Mouse (Mus musculus): ENCODE data around the gene Fgfr1op.
"Not testable (repeated sequence)": the region's sequence is repeated elsewhere in the genome, so short reads cannot be mapped to it uniquely, and the experiment has no call there.

The Fgfr1op gene

DNA sequence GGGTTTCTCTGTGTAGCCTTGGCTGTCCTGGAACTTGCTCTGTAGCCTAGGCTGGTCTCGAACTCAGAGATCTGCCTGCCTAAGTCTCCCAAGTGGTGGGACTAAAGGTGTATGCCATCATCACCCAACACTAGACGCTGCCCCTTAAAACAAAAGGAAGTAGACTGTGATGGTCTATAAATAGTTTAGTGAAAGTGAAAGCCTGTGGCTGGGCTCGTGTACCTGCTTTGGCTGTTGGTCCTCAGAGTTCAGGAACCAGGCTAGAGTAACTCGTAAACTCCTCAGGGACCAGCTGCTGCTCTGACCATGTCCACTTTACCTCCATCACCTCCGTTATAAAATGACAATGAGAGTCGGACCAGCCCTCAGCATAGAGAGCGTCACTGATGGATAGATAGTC lies 5.0 kb downstream of the Fgfr1op start:
- no peak for DNase-seq (ENCODE audit: low spot score)

DNA sequence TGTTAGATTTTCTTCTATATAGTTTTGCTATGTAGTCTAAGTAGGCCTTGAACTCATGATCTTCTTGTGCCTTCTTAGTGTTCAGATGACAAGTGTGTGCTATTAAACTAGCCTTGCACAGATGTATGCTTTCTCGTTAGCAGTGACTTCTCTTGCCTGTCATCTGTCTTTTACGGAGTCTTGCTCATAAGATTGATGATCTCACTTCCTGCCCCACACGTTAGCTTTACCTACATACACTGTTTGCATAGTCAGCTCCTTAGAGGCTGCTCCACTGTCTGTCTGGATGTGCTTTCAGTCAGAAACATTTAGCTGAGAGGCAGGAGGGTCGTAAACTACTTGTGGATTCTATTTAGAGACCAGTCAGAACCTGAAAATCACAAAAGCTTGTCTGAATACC lies 5.8 kb downstream of the Fgfr1op start:
- DNase-seq (ENCODE audit: low spot score), result no peak

DNA sequence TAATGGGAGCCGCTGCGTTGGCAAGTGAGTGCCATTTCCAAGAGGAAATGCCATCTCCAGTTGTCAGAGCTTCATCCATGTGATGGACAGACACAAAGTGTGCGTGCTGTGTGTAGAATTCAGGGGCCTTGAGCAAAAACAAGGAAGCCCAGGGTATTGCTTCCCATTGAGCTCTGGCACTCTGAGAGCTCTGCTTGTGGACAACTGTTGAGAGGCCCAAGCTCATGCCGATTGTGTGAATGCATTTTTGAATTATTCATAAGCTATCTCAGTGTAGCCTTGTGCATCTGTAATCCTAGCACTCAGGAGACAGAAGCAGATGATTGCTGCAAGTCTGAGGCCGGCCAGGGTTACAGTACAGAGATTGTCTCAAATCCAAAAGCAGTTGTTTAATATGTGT lies 11.8 kb downstream of the Fgfr1op start:
- peak; percentile 10 for DNase-seq (ENCODE audit: low spot score)

DNA sequence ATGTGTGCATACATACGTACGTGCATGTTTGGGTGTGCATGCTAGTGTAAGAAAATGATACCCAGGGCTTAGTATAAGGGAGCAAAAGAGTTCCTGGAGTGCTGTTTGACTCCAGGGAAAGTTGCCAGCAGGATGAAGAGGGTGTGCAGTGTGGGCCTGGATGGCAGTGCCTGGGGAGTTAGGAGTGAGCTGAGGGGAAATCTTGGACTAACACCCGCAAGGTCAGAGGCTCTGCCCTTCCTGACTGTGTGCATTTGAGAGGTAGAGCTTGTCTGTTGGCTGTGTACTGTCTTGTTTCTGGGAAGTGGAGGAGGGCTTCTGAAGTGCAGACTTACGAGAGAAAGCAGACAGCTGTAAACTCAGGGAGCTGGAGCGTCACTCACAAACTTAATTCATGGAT lies 18.5 kb downstream of the Fgfr1op start:
- no peak for DNase-seq (ENCODE audit: low spot score)

DNA sequence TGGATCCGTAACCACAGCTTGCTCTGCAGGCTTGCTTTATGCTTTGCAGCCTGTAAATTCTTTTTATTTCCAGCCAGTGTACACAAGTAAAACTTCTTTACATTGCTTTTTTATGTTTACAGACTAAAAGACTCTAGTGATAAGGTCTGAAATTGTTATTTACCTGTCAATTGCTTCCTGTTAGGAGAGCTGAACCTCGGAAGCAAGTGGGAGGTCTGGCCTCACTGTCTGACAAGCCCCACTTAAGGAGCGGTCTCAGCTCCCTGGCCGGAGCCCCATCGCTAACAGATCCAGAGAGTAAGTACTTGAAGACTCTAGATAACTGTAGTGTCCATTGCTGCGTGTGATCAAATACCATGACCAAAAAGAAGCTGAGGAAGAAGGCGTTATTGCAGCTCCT lies 18.9 kb downstream of the Fgfr1op start:
- no peak for DNase-seq (ENCODE audit: low spot score)

DNA sequence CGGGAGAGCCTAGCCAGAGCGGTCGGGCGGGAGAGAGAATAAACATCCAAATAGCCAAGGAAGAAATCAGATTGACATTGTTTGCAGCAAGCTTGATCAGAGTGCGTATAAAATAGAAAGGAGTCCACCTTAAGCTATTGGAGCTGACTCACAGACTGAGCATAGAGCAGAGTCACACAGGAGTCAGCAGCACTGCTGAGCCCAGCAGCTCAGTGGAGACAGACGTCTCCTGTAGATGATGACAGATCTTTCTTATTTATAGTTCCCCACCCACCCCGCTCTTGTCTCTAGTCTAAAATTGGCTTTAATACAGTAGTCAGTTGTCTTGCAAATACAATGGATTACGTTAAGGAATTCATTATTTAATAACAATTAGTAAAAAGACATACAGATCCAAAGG lies 28.4 kb downstream of the Fgfr1op start:
- DNase-seq (ENCODE audit: low spot score), result no peak

DNA sequence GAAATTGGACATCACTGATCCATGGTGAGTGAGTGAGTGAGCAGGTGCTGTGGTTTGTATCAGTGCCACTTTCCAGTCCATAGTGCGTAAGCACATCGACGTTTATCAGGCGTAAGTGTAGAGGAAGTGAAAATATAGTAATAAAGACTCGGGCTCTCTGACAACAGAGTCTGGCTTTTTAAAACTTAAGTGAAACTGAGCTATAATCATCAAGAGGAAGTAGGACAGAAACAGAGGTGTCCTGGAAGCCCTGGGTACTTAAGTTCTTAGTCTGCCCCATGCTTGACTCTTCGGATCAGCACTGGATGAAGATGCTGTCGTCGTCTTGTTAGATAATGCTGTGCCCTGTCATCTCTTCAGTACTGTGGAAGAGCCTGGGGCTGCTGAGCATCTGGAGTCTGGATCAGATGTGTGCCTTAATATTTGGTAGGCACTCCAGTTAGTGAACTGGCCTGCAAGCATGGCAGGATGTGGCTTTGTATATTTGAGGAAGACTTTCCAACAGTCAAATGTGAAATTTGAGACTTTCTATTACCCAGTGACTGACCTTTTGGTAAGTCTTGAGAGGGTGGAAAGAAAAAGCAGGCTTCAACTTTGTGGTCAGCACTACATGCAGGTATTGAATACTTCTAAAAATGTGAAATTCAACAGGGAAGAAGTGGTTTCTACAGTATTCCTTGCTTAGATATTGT lies 30.5 kb downstream of the Fgfr1op start:
- DNase-seq (ENCODE audit: low spot score), result no peak

DNA sequence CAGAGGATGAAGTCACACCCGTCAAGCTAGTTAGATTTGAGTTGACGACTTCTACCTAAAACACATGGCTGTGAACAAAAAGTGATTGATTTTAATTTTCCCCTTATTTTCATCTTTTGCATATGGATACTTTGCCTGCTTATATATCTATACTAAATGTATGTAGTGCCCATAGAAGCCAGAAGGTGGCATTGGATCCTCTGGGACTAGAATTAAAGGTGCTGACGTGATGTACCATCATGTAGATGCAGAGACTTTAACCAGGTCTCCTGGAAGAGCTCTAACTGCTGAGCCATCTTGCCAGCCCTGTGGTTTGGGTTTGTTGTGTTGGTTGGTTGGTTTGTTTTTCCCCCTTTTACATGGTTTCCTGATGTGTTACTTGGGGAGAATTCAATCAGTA lies 32.4 kb downstream of the Fgfr1op start:
- DNase-seq (ENCODE audit: low spot score), result peak; percentile 56

DNA sequence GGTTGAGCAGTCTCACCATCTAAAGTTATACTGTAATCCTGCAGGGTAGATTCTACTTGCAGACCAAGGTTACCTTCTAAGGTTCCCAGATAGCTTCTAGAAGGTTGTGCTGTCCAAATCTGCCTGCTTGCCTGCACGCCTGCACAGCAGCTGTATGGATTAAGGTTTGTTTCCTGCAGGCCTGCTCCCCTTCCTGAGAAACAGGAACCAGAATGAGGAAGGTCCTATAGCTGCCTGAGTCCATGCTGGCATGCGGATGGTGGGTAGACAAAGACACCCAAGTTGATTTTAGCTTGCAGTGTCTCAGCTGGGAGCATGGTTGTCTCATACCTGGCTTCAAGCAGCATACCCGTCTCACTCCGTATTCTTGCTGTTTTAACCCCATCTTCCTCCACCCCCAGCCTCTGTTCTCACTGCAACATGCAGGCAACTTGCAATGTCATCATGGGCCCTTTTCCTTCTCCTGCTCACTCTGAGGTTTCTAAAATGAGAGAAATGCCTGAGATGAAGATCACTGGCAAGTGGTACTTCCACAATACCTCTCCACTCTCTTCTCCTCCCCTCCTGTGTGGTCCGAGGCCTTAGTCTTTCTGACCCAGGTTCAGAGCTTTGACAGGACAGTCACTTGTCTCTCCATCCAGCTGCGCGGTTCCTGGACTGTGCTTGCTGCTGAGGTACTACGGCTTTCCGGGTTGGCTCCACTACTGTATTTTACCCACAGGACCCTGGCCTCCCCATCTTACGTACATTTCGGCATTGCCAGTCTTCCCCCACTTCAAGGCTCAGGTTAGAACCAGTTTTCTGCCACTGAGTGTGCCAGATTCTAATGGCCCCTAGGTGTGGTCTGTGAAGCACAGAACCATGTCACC lies 34.0 kb downstream of the Fgfr1op start:
- no peak for DNase-seq (ENCODE audit: low spot score)

DNA sequence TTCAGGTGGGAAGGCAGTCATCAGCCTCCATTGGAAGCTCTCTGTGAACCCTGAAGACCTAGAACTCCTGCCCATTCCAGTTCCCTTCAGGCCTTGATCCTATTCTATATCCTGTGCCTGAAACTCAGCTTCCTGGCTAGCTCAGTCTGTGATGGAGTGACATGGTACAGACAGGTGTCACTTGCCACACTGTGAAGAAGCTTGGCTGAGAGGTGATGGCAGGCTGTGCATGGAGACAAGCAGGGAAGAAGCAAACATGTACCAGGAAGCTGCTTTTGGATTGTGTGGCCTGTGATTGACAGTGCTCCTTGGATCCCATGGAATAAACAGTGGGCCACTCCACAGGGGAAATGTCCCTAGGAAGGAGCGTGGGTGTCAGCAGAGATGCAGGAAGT lies 34.6 kb downstream of the Fgfr1op start:
- no peak for DNase-seq (ENCODE audit: low spot score)

DNA sequence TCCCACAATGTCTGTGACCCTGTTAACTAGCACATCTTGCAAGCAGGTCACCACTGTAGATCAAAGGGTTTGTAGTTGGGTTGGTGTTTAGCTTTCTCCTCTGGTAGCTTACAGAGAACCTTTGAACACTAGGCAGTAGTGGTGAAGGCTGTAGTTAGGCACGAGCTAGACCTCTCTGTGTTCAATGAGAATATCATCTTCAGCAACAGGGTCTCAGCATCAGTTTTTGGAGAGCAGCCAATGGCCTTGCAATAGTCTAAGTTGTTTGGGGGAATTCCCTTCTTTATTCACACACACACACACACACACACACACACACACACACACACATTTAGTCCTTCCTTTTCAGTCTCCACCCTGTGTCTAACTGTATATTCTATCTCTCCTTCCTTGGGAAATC lies 38.2 kb downstream of the Fgfr1op start:
- no peak for DNase-seq (ENCODE audit: low spot score)

DNA sequence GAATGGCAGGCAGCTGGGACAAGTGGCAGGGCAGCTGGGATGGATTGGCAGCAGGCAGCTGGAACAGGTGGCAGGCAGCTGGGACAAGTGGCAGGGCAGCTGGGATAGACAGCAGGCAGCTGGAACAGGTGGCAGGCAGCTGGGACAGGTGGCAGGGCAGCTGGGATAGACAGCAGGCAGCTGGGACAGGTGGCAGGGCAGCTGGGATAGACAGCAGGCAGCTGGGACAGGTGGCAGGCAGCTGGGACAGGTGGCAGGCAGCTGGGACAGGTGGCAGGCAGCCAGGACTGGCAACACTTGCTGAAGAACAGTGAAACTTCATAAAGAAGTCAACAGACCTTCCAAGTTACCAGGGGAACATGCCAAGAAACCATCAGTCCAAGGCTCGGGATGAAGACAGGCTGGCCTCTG lies 39.9 kb downstream of the Fgfr1op start:
- DNase-seq (ENCODE audit: low spot score), result not testable (repeated sequence)

DNA sequence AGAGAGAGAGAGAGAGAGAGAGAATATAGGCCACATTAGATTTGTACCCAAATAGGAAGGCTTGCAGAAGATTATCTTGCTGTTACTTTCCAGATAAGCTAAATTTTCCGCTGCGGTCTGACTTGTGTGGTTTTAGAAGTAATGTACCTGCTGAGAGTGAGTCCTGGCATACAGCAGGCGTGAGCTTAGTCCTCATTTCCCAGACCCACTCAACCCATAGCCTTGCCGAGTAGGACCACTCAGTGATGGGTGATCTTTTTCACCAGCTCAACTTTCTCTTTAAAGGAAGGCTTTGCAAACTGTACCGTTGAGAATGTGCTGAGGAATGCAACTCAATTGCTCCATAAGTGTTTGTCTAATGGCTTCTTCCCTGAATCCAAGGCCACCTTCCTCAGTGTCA lies 41.4 kb downstream of the Fgfr1op start:
- DNase-seq (ENCODE audit: low spot score), result no peak

DNA sequence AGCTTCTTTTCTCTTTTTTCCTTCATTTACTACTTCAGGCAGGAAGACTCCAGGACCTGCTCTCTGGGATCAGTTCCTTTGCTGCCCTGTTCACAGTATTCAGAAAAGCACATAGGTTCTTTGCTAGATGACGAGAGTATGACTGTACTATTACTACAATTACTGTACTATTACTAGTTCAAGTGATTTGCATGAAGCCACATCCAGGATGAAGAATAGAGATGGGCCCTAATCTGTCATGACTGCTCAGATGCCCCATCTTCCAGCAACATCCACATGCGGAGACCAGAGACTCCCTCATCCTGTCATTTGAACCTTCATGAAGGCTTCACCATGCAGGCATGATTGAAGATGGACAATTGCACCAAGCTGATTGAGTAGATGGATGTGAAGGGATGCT lies 44.4 kb downstream of the Fgfr1op start:
- DNase-seq (ENCODE audit: low spot score), result no peak

DNA sequence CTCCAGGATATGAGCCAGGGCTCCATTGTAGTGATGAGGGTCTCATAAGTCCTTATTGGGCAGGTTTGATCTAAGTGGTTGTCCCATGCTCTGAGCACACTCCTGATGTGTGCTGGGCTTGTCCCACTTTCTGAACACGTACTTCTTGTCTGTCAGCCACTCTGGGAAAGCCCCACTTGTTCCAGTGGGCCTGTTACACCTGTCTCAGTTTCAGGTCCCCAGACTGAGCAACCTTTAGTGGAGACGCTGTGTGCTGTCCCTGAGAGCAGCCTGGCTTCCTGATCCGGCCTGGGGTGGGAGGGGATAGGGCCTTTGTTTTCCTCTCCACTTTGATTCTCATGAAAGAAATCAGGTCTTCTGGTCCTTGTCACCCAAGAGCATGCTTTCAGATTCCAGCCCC lies 44.9 kb downstream of the Fgfr1op start:
- DNase-seq (ENCODE audit: low spot score), result no peak

DNA sequence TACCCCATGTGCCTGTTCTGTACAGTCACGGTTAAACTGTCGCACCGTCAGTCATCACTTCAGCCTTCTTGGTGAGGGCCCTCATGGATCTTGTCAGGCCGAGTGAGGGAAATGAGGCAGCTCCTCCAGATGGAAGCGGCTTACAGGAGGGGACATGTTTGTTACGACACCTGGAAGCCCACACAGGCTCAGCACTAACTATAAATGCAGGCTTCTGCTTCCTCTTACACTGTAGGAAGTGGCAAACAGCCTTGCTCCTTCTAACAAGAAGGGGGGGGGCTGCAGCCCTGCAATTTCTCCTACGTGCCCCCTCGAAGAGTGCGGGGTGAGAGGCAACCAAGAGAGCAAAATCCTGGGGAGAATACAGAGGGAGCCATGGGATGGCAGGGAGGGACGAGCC lies 45.4 kb downstream of the Fgfr1op start:
- DNase-seq (ENCODE audit: low spot score), result no peak

DNA sequence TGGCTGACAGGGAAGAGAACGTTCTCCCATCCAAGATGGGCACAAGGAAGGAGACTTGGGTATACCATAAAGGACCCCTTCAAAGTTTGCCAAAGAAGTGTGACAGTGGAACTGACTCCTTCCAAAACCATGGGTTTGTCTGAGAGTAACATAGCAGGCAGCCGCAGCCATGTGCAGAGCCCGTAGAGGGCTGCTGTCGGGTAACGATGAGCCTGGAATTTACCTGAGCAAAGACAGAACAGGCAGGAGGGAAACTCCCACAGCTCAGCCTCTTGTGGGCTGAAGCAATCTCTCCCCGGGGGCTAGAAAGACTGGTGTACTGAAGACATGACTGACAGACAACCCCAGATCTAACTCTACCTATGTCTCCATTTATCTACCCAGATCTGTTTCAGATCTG lies 46.1 kb downstream of the Fgfr1op start:
- no peak for DNase-seq (ENCODE audit: low spot score)

DNA sequence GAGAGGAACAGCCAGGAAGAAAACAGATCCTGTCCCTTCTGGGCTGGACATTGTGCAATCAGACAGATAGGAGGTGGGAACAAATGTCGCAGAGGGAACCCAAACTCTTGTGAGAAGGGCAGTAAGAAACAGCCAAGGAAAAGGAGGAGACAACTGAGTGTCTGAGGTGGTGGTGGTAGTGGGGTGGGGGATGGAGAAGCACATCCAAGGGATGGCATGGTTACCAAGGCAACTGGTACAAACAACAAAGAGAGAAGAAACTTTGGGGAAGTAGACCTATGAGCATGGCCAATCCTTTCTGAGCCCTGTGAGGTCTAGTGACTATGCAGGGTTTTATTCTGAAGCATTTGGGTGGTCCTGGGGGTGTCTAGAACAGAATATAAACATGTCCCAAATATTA lies 49.1 kb downstream of the Fgfr1op start:
- no peak for DNase-seq (ENCODE audit: low spot score)

DNA sequence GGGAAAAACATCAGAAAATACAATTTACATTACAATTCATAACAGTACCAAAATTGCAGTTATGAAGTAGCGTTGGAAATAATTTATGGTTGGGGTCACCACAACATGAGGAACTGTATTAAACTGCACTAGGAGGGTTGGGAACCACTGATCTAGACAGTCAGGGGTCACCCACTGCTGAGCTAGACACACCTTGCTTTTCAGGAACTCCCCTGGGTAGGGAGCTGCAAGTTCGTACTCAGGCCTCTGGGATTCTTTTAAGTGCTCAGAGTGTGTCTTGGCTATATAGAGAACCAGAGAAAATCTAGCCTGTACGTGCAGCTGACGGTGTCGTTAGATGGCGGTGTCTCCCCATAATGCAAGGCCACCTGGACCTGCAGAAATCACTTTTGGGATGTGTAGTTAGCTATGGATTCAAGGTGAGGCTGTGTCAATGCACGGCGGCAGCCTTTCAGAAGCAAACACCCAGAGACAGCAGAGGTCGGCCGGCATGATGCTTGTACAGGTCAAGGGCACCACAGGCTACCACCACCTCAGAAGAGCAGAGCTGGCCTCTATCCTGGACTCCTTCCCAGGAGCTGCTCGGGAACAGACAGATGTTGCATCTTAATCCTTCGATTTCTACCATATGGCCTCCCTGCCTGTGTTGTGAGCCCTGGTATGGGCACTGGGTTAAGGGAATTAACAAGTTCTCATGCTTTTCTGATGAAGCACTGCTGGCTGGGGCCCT lies 49.9 kb downstream of the Fgfr1op start:
- peak; percentile 6 for DNase-seq (ENCODE audit: low spot score)

DNA sequence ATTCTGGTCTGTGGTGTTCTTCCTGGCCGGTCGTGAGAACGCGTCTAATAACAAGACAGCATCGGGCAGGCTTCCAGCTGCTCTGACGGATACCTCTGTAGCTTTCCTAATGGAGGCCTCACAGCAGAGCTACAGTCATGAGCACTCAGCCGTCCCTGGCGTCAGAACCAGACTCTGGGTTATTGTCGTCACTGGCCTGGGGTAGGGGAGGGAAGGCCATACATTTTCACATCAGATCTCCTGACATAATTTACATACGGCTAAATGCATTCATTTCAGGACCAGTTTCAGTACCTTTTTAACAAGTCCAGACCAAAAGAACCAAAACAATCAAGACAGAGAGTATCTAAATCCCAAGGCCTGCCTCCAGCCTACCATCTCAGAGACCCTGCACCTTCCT lies 57.9 kb downstream of the Fgfr1op start:
- DNase-seq (ENCODE audit: low spot score), result no peak

DNA sequence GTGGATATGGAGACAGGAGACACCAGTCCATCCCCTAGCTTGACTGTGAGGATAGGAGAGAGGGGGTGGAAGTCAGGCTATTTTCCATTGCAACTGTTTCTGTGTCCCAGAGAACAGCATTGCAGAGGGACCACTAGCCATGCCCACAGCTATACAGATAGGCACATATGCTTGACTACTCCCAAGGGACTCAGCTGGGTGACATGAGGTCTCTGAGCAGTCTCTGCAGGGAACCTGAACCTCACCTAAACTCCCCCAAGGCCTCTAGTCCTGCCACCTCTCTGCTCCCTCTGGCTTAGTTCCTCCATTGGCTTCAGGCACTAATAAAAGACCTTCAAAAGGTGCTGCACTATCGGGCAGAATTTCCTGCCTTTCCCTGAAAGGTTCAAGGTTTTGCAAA lies 58.8 kb downstream of the Fgfr1op start:
- no peak for DNase-seq (ENCODE audit: low spot score)

DNA sequence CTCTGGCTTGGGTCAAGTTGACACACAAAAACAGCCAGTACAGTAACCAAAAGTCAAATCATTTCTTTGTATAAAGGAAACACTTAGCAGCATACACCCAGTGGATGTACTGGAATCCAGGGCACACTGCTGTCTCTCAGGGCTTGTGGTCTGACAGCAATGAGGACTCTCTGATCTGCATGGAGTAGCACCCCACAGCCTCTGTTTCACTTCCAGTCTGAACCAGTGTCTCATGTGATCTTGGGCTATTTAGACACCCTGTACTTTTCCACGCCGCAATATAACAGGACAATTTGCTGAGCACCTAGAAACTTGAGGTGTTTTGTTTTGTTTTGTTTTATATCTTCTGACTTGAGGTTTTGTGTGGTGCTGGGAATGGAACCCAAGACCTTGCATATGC lies 59.9 kb downstream of the Fgfr1op start:
- DNase-seq (ENCODE audit: low spot score), result no peak

DNA sequence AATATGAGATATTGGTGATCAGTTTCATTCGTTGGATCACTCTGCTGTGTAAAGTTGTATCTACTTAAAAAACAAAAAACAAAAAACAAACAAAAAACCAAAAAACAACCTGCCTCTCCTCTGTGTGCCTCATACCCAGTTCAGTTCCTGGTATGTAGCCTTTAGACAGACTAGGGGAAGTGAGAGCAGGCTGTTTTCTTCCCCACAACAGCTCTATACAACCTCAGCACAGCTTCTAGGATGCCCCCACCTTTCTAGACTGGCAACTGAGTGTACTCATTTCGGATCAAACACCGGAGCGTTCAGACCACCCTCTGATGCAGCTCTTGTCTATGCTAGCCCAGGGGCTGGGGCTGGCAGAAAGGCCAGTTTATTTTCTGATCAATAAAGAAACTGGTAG lies 60.4 kb downstream of the Fgfr1op start:
- no peak for DNase-seq (ENCODE audit: low spot score)
